Mouse (Mus musculus): ENCODE measurements around the gene Akt1. TPM values are rescaled to one million over a fixed set of nuclear protein-coding genes. Genes with fewer than 3 reads are reported as not detected.

Akt1 gene
- polyA plus RNA-seq, 1 experiment from 2014 or later, result 281 TPM

GRCm38 (mm10) chr12:112627097-112627881 lies 47.4 kb downstream of the Akt1 start:
- no peaks in the 10 kb centered on the region for H3K27me3 ChIP-seq
- ChIA-PET POLR2A (no interaction called here), CTCF (interaction anchor here (1.1 to 1.3 kb wide), 4 partner anchors 22 to 75 kb away, joined by 3 to 10 read pairs (median 3); no protein-coding TSS in a partner anchor)
- in situ Hi-C loops (cut with MboI; ENCODE audit: low pct_unique_long_range_greater_than_20kb), result no loop called here
- ATAC-seq, result no peak
- no peak for DNase-seq (ENCODE audit: low read depth, low spot score)
- no peak for TF ChIP-seq CTCF (IDR thresholded peaks at IDR 0.05)

GRCm38 (mm10) chr12:112626455-112626854 lies 48.2 kb downstream of the Akt1 start:
- H3K27me3 ChIP-seq, result no peaks in the 10 kb centered on the region
- ATAC-seq (no peak), DNase-seq (ENCODE audit: low read depth, low spot score) (no peak)
- CTCF ChIA-PET, result interaction anchor here (1.1 to 1.3 kb wide), 3 partner anchors 21 to 67 kb away, joined by 3 read pairs; no protein-coding TSS in a partner anchor
- TF ChIP-seq CTCF (IDR thresholded peaks at IDR 0.05), result no peak
- in situ Hi-C loops (cut with MboI; ENCODE audit: low pct_unique_long_range_greater_than_20kb), result no loop called here
- POLR2A ChIA-PET, result no interaction called here

GRCm38 (mm10) chr12:112625700-112626099 lies 49.0 kb downstream of the Akt1 start:
- H3K27me3 ChIP-seq, result no peaks in the 10 kb centered on the region
- DNase-seq (ENCODE audit: low read depth, low spot score), result no peak
- TF ChIP-seq CTCF (IDR thresholded peaks at IDR 0.05), result no peak
- ATAC-seq, result no peak
- in situ Hi-C loops (cut with MboI; ENCODE audit: low pct_unique_long_range_greater_than_20kb), result no loop called here
- ChIA-PET CTCF (interaction anchor here (1.3 kb wide), 2 partner anchors 20 to 73 kb away, joined by 3 to 7 read pairs; no protein-coding TSS in a partner anchor), POLR2A (no interaction called here)

- DNase-seq (ENCODE audit: low read depth, low spot score) (no peak), ATAC-seq (no peak)
- no peak for TF ChIP-seq CTCF (IDR thresholded peaks at IDR 0.05)
- H3K27me3 ChIP-seq, result no peaks in the 10 kb centered on the region
- in situ Hi-C loops (cut with MboI; ENCODE audit: low pct_unique_long_range_greater_than_20kb), result no loop called here
- CTCF ChIA-PET, result interaction anchor here (0.8 to 2.2 kb wide), 5 partner anchors 18 to 71 kb away, joined by 3 to 12 read pairs (median 4); no protein-coding TSS in a partner anchor
- POLR2A ChIA-PET, result interaction anchor here (0.9 kb wide), 2 partner anchors 35 to 71 kb away, joined by 4 to 5 read pairs; partner anchors contain the start of gene Inf2
Measured at GRCm38 (mm10) chr12:112623742-112624141, 50.9 kb downstream of the Akt1 start.

- in situ Hi-C loops (cut with MboI; ENCODE audit: low pct_unique_long_range_greater_than_20kb), result no loop called here
- ATAC-seq (no peak), DNase-seq (ENCODE audit: low read depth, low spot score) (no peak)
- ChIA-PET POLR2A (no interaction called here), CTCF (interaction anchor here (2.0 kb wide), 1 partner anchor 70 kb away, joined by 6 read pairs; no protein-coding TSS in a partner anchor)
- no peak for TF ChIP-seq CTCF (IDR thresholded peaks at IDR 0.05)
- H3K27me3 ChIP-seq, result no peaks in the 10 kb centered on the region
Measured at GRCm38 (mm10) chr12:112621900-112622299, 52.8 kb downstream of the Akt1 start.

DNA sequence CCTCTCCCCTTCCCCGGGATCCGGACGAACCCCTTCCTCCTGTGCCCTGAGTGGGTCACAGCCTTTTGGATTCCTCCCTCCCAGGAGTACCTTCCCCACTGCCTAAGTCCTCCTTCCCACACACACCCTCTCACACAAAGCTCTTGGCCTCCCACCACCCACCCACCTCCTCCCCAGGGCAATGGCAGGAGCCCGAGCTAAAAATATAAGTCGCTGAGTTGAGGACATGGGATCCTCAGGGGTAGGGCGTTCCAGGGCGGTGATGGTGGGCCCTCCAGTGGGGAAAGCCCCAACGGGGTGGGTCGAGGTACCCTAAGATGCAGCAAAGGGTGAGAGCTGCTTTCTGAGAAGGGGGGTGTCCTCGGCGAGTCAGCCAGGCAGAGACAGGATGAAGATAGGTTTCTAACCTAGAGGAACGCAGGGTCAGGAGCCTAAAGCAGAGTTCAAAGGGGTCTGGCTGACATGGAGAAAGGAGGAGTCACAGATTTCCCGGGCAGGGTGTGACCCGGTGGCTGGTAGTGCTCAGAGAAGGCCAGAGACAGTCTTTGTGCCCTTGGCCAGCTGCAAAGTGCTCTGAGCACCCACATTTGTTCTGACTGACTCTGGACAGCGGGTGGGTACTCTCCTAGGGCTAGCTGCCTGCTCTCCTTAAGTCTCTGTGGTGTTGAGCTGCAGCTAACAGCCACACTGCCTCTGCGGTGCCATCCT lies 54.2 kb downstream of the Akt1 start:
- ChIA-PET POLR2A (interaction anchor here (1.2 kb wide), 1 partner anchor 8 kb away, joined by 4 read pairs; no protein-coding TSS in a partner anchor), CTCF (interaction anchor here (1.0 to 2.0 kb wide), 3 partner anchors 26 to 69 kb away, joined by 3 to 6 read pairs (median 4); no protein-coding TSS in a partner anchor)
- in situ Hi-C loops (cut with MboI; ENCODE audit: low pct_unique_long_range_greater_than_20kb), result no loop called here
- DNase-seq (ENCODE audit: low read depth, low spot score) (no peak), ATAC-seq (no peak)
- TF ChIP-seq CTCF (IDR thresholded peaks at IDR 0.05), result no peak
- no peaks in the 10 kb centered on the region for H3K27me3 ChIP-seq

DNA sequence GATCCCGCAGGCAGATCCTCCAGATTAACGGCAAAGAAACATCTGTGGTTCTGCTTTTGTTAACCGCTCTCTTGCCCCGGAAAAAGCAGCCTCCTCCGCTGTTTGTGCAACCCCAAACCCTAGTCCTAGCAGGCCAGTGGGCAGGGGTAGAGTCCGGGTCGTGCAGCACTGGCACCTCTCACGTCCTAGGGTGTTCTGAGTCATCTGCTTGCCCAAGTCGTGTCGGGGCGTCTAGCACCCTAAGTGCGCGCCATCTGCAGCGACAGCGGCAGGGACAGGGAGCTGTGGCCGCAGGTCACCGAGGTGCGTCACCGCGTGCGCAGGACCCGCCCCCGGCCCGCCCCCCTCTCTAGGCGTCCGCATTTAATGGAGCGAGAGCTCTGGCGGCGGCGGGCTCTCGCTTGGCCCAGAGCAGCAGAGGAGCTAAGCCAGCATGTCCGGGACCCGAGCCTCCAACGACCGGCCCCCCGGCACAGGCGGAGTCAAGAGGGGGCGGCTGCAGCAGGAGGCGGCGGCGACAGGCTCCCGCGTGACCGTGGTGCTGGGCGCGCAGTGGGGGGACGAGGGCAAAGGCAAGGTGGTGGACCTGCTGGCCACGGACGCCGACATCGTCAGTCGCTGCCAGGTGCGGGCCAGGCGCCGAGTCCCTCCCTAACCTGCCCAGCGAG lies 54.9 kb downstream of the Akt1 start, which contains the start of gene Adssl1:
Adssl1 (plus strand) TSS at position 360 of the 668 bp plus-strand sequence.
- in situ Hi-C loops (cut with MboI; ENCODE audit: low pct_unique_long_range_greater_than_20kb), result loop anchor here (5.0 kb wide), 1 partner anchor 68 kb away; no protein-coding TSS in a partner anchor
- DNase-seq (ENCODE audit: low read depth, low spot score) (no peak), ATAC-seq (peak; percentile 10)
- no peak for TF ChIP-seq CTCF (IDR thresholded peaks at IDR 0.05)
- CTCF ChIA-PET, result interaction anchor here (1.0 to 2.0 kb wide), 3 partner anchors 26 to 68 kb away, joined by 3 to 6 read pairs (median 4); no protein-coding TSS in a partner anchor
- POLR2A ChIA-PET, result interaction anchor here (1.2 kb wide), 1 partner anchor 9 kb away, joined by 4 read pairs; no protein-coding TSS in a partner anchor
- no peaks in the 10 kb centered on the region for H3K27me3 ChIP-seq

- in situ Hi-C loops (cut with MboI; ENCODE audit: low pct_unique_long_range_greater_than_20kb), result loop anchor here (5.0 kb wide), 1 partner anchor 67 kb away; no protein-coding TSS in a partner anchor
Measured at GRCm38 (mm10) chr12:112618981-112619685, 55.6 kb downstream of the Akt1 start.

GRCm38 (mm10) chr12:112617898-112618380 lies 56.7 kb downstream of the Akt1 start:
- in situ Hi-C loops (cut with MboI; ENCODE audit: low pct_unique_long_range_greater_than_20kb), result loop anchor here (5.0 kb wide), 1 partner anchor 66 kb away; no protein-coding TSS in a partner anchor
- no peak for TF ChIP-seq CTCF (IDR thresholded peaks at IDR 0.05)
- H3K27me3 ChIP-seq, result no peaks in the 10 kb centered on the region
- ChIA-PET CTCF (interaction anchor here (1.5 to 1.7 kb wide), 2 partner anchors 8 to 66 kb away, joined by 3 to 4 read pairs; no protein-coding TSS in a partner anchor), POLR2A (no interaction called here)
- DNase-seq (ENCODE audit: low read depth, low spot score), result no peak
- no peak for ATAC-seq

More at GRCm38 (mm10) chr12:112618981-112619685, 55.6 kb downstream of the Akt1 start:
- ATAC-seq, result no peak
- POLR2A ChIA-PET, result no interaction called here
- TF ChIP-seq CTCF (IDR thresholded peaks at IDR 0.05), result no peak
- CTCF ChIA-PET, result interaction anchor here (1.0 to 1.5 kb wide), 2 partner anchors 66 to 67 kb away, joined by 3 to 4 read pairs; no protein-coding TSS in a partner anchor
- no peak for DNase-seq (ENCODE audit: low read depth, low spot score)
- no peaks in the 10 kb centered on the region for H3K27me3 ChIP-seq

All from Patski (cell line).